Mouse (Mus musculus): ENCODE measurements around the gene Gm45902. TPM values are rescaled to one million over a fixed set of nuclear protein-coding genes. Genes with fewer than 3 reads are reported as not detected.

Gene Gm45902
- total RNA-seq (2023) = 22.5 TPM

DNA sequence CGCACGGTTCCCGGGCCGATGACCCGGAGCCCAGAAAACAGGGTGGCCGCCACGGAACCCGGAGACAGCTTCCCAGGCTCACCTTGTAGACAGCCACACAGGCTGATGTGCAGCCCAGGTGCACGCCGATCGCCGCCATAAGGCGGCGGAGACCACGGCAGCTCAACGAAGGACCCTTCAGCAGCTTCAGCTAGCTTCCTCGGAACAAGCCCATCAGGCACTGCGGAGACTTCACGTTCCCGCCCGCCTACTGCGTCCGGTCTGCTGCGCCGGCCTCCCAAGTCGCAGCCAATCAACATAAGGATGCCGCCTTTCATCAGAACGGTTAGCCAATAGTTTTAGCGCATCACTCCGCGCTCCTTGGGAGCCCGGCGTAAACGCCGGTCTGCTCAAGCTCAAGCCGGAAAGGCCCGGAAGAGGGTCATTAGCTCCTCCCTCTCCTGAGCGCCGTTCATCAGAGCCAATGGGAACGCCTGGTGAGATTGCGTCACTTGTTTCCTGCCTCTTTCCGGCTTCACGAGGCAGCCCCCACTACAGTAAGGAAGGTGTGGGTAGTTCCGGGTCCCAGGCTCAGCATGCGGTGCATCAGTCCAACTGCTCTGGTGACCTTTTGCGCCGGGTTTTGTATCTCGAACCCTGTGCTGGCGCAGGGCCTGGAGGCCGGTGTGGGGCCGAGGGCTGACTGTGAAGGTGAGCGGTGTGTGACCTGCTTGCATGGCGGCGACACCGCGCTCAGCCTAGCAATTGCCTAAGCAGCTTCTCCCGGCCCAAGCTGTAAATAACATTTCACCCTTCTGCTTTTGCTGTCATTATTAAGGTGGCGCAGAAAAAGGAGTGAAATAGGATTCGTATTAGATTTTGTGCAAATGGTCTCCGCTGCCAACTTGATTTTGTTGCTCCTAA is at the start of gene Gm45902, which contains the start of the genes Hspa14 and Cdnf:
Gm45902 (minus strand) TSS at position 239 of the 903 bp plus-strand sequence.
Hspa14 (minus strand) TSS at position 263 of the 903 bp plus-strand sequence.
Cdnf (plus strand) TSS at position 479 of the 903 bp plus-strand sequence.

DNA sequence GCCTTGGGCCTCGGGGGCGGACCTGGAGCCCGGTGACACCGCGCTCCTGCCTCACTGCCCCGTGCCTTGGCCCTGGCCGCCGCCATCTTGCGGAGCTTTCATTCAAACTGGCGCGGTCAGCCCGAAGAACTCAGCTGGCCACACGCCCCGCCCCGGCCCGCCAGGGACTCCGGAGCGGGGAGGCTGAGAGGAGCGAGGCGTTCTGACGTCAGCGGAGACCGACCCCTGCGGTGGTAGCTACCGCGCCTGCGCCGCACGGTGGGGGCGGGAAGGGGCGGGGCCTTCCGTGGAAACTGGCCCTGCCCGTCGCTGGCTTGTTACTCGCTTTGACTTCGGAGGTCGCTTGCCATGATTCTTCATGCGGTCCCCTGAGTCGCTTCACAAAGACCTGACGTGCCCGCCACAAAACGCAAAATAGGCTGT is 37.7 kb downstream of the Gm45902 start, which contains the start of gene Suv39h2:
Suv39h2 (minus strand) TSS at position 171 of the 423 bp plus-strand sequence.

Other genes with a start within 250 kb of the Gm45902 start
- gene Nmt2, start 228.6 kb downstream of the Gm45902 start, total RNA-seq (2023) = 33.3 TPM
- 5.3 TPM for gene Rpp38, start 180.1 kb downstream of the Gm45902 start, total RNA-seq (2023)
- not detected for gene Acbd7, start 176.6 kb downstream of the Gm45902 start, total RNA-seq (2023)
- not detected for gene Olah, start 115.6 kb downstream of the Gm45902 start, total RNA-seq (2023)
- not detected for gene Meig1, start 90.1 kb downstream of the Gm45902 start, total RNA-seq (2023)
- gene Dclre1c, start 88.7 kb downstream of the Gm45902 start, total RNA-seq (2023) = 36.7 TPM
- 1.3 TPM for gene Suv39h2, start 37.8 kb downstream of the Gm45902 start, total RNA-seq (2023)
- gene Hspa14, start within 50 bp of the Gm45902 start, total RNA-seq (2023) = 105 TPM
- gene Cdnf, start 240 bp upstream of the Gm45902 start, total RNA-seq (2023) = 1.4 TPM
- 311 TPM for gene Fam107b, start 57.7 kb upstream of the Gm45902 start, total RNA-seq (2023)

Measured in CD8-positive naive resting alpha-beta T cell, adult 57 days (primary cell).